Mouse (Mus musculus): Measurements from ENCODE around the gene Zcchc4.

GRCm38 (mm10) chr5:52812456-52812855 is 37.2 kb downstream of the Zcchc4 start:
- TF ChIP-seq CTCF (IDR thresholded peaks at IDR 0.05; ENCODE audit: insufficient read depth, low read depth, low read length) (no peak), POLR2A (IDR thresholded peaks at IDR 0.05; ENCODE audit: insufficient read depth, low read depth, low read length) (no peak)
